Mouse (Mus musculus): ENCODE results near the gene Lyl1. TPM values are rescaled to one million over a fixed set of nuclear protein-coding genes. Genes with fewer than 3 reads are reported as not detected.
A peak's percentile ranks its signal among the peaks of the same experiment; 100 is the strongest.

The Lyl1 gene
- total and polyA plus RNA-seq, 2 experiments from 2014 or later, result 2.5 to 2.7 TPM

GRCm38 (mm10) chr8:84702963-84703465, 1.8 kb downstream of the Lyl1 start:
- Histone ChIP-seq H3K9me3 (ENCODE audit: low read length) (no peaks in the 10 kb centered on the region), H3K27ac (ENCODE audit: low read depth, low read length) (peak overlapping the region; percentile 29), H3K4me1 (ENCODE audit: insufficient read depth) (peaks cover 10% of the 10 kb centered on the region), H3K27me3 (ENCODE audit: insufficient read depth, low read length) (0 out of 2 replicates have a peak, but pooled peaks cover 11% of the 10 kb centered on the region), H3K36me3 (ENCODE audit: insufficient read depth) (peaks cover 16% of the 10 kb centered on the region), H3K4me2 (ENCODE audit: low read depth) (peak overlapping the region; percentile 5; the same call in 1 of the 2 replicates), H3K4me3 (ENCODE audit: low read depth, low read length) (no peak overlapping the region), H3K9ac (no peak overlapping the region)
- TF ChIP-seq CTCF (IDR thresholded peaks at IDR 0.05; ENCODE audit: low read depth), result no peak
- WGBS, result 72% methylated on average over 6 of the region's 6 CpGs
- ATAC-seq, result no peak
- DNase-seq, result peak; percentile 27

- Histone ChIP-seq H3K9ac (peak overlapping the region; percentile 33; the same call in 1 of the 2 replicates), H3K36me3 (ENCODE audit: insufficient read depth) (peaks cover 12% of the 10 kb centered on the region), H3K4me3 (ENCODE audit: low read depth, low read length) (no peak overlapping the region), H3K9me3 (ENCODE audit: low read length) (no peaks in the 10 kb centered on the region), H3K27me3 (ENCODE audit: insufficient read depth, low read length) (0 out of 2 replicates have a peak, but pooled peaks cover 11% of the 10 kb centered on the region), H3K27ac (ENCODE audit: low read depth, low read length) (peak overlapping the region; percentile 90), H3K4me1 (ENCODE audit: insufficient read depth) (peaks cover 12% of the 10 kb centered on the region), H3K4me2 (ENCODE audit: low read depth) (peak overlapping the region; percentile 51; the same call in 1 of the 2 replicates)
- TF ChIP-seq CTCF (IDR thresholded peaks at IDR 0.05; ENCODE audit: low read depth), result peak; percentile 11; the same call in 1 of the 2 replicates
- DNase-seq, result peak; percentile 37
- WGBS, result 19% methylated on average over 38 of the region's 38 CpGs
- no peak for ATAC-seq
Measured at GRCm38 (mm10) chr8:84703466-84704249, 2.4 kb downstream of the Lyl1 start.

- peak; percentile 78 for TF ChIP-seq CTCF (IDR thresholded peaks at IDR 0.05; ENCODE audit: low read depth)
- H3K4me2 ChIP-seq (ENCODE audit: low read depth), result peak overlapping the region; percentile 51
- no peaks in the 10 kb centered on the region for H3K9me3 ChIP-seq (ENCODE audit: low read length)
- H3K27ac ChIP-seq (ENCODE audit: low read depth, low read length), result peak overlapping the region; percentile 90
- no peak overlapping the region for H3K4me3 ChIP-seq (ENCODE audit: low read depth, low read length)
- H3K9ac ChIP-seq, result peak overlapping the region; percentile 33; the same call in 1 of the 2 replicates
- peak; percentile 85 for DNase-seq
- 0 out of 2 replicates have a peak, but pooled peaks cover 11% of the 10 kb centered on the region for H3K27me3 ChIP-seq (ENCODE audit: insufficient read depth, low read length)
- peaks cover 15% of the 10 kb centered on the region for H3K4me1 ChIP-seq (ENCODE audit: insufficient read depth)
- 3% methylated on average over 16 of the region's 16 CpGs for WGBS
- peaks cover 12% of the 10 kb centered on the region for H3K36me3 ChIP-seq (ENCODE audit: insufficient read depth)
- ATAC-seq, result peak; percentile 40
Measured at GRCm38 (mm10) chr8:84704356-84704755, 3.1 kb downstream of the Lyl1 start.

GRCm38 (mm10) chr8:84704867-84705831, 3.9 kb downstream of the Lyl1 start:
- WGBS, result 2% methylated on average over 60 of the region's 61 CpGs
- peak overlapping the region; percentile 58 for H3K9ac ChIP-seq
- H3K4me3 ChIP-seq (ENCODE audit: low read depth, low read length), result peak overlapping the region; percentile 22
- ATAC-seq (no peak), DNase-seq (peak; percentile 45)
- peak overlapping the region; percentile 51 for H3K4me2 ChIP-seq (ENCODE audit: low read depth)
- peak overlapping the region; percentile 90 for H3K27ac ChIP-seq (ENCODE audit: low read depth, low read length)
- H3K36me3 ChIP-seq (ENCODE audit: insufficient read depth), result peaks cover 8% of the 10 kb centered on the region
- no peak for TF ChIP-seq CTCF (IDR thresholded peaks at IDR 0.05; ENCODE audit: low read depth)
- no peaks in the 10 kb centered on the region for H3K9me3 ChIP-seq (ENCODE audit: low read length)
- H3K4me1 ChIP-seq (ENCODE audit: insufficient read depth), result peaks cover 15% of the 10 kb centered on the region
- 0 out of 2 replicates have a peak, but pooled peaks cover 11% of the 10 kb centered on the region for H3K27me3 ChIP-seq (ENCODE audit: insufficient read depth, low read length)

GRCm38 (mm10) chr8:84705960-84706359, 4.7 kb downstream of the Lyl1 start:
- TF ChIP-seq CTCF (IDR thresholded peaks at IDR 0.05; ENCODE audit: low read depth), result no peak
- 10% methylated on average over 12 of the region's 12 CpGs for WGBS
- 0 out of 2 replicates have a peak, but pooled peaks cover 11% of the 10 kb centered on the region for H3K27me3 ChIP-seq (ENCODE audit: insufficient read depth, low read length)
- H3K27ac ChIP-seq (ENCODE audit: low read depth, low read length), result peak overlapping the region; percentile 90
- H3K4me3 ChIP-seq (ENCODE audit: low read depth, low read length), result peak overlapping the region; percentile 22
- H3K4me1 ChIP-seq (ENCODE audit: insufficient read depth), result peaks cover 15% of the 10 kb centered on the region
- no peaks in the 10 kb centered on the region for H3K9me3 ChIP-seq (ENCODE audit: low read length)
- H3K36me3 ChIP-seq (ENCODE audit: insufficient read depth), result peaks cover 8% of the 10 kb centered on the region
- H3K9ac ChIP-seq, result peak overlapping the region; percentile 58
- H3K4me2 ChIP-seq (ENCODE audit: low read depth), result peak overlapping the region; percentile 51
- DNase-seq (no peak), ATAC-seq (no peak)

- no peaks in the 10 kb centered on the region for H3K9me3 ChIP-seq (ENCODE audit: low read length)
- H3K4me3 ChIP-seq (ENCODE audit: low read depth, low read length), result 0 out of 2 replicates have a peak overlapping the region, but pooled peaks have one; percentile 11
- peak overlapping the region; percentile 58 for H3K9ac ChIP-seq
- peak overlapping the region; percentile 90 for H3K27ac ChIP-seq (ENCODE audit: low read depth, low read length)
- WGBS, result 15% methylated on average over 40 of the region's 45 CpGs
- DNase-seq, result no peak
- 0 out of 2 replicates have a peak, but pooled peaks cover 11% of the 10 kb centered on the region for H3K27me3 ChIP-seq (ENCODE audit: insufficient read depth, low read length)
- peaks cover 8% of the 10 kb centered on the region for H3K36me3 ChIP-seq (ENCODE audit: insufficient read depth)
- H3K4me1 ChIP-seq (ENCODE audit: insufficient read depth), result peaks cover 15% of the 10 kb centered on the region
- no peak for TF ChIP-seq CTCF (IDR thresholded peaks at IDR 0.05; ENCODE audit: low read depth)
- ATAC-seq, result no peak
- peak overlapping the region; percentile 47 for H3K4me2 ChIP-seq (ENCODE audit: low read depth)
Measured at GRCm38 (mm10) chr8:84706610-84707266, 5.5 kb downstream of the Lyl1 start.
